Mouse (Mus musculus) urinary bladder, postnatal 14 days (tissue): Measurements from ENCODE around the gene Vamp1.
A peak's percentile ranks its signal among the peaks of the same experiment; 100 is the strongest.

Experiments
- DNase-seq: peaks from one replicate; pipeline ENCODE4 v3.0.0; 2021; ENCODE audit warnings: low spot score

The Vamp1 gene

DNA sequence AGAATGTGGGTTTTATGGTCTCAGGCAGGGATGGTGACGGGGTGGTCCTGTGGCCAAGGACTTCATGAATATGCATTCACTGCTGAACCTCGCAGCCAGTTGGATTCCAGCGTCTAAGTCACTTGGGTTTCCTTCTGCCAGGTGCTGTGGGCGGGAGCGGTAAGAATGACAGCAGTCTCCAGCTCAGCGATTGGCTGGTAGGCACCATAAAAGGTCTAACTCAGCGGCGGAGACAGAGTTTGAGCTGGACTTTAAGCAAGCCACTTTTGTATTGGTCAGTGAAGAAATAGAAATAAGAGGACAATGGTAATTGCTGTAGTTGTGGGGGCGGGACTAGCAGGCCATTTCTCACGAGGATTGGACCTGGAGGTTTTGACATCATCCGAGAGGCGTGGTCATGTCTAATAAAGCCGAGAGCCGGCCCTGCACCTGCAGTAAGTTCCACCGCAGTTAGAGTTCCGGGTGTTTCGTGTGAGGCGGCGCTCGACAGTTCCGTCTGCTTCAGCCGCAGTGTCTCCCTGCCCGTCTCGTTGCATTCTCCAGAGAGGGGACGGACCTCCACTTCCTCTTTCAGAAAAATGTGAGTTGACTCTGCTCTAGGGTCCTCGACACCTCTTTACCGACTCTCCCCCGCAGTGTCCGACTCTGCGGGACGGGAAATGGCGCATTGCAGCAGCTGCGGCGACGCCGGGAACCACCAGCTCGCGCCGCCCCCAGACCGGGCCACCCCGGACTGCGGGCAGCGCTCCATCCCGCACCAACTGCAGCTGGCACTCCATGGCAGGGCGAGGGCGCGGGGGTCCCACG is at the start of gene Vamp1:
Gene Vamp1, plus strand, starts transcription at position 404 of the 807 bp plus-strand sequence.
- DNase-seq = peak; percentile 95

DNA sequence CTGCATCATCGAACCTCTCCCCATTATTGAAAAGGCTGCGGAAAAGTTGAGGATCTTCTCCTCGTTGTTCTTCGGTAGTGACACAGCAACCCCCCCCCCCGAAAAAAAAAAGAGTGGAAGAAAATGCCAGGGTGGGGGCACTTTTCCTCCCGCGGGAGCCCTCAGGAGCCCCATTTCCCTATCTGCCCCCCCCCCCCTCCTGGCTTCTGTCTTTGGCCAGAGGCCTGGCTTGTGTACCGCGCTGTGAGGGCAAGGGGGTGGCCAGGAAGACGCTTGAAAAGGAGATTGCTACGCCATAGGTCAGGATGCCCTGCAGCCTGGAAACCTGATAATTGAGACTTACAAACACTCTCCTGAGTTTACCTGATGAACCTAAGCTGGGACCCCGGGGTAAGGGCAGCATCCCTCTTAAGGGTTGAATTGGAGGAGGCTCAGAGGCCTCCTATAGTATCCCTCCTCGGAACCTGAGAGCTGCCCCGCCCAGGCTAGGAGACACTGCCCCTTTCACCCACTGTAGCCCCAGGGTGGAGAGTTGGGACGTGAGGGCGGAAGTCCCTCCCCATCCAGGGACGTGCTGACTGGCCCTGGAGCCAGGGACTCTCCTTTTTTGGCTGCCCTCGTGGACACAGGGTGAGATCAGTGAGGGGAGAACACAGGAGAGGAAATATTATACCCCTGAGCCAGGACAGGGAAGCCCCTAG is 49.1 kb upstream of the Vamp1 start, which contains the start of gene Gapdh:
Gene Gapdh, minus strand, starts transcription at position 417 of the 701 bp plus-strand sequence.
- peak; percentile 90 for DNase-seq

DNA sequence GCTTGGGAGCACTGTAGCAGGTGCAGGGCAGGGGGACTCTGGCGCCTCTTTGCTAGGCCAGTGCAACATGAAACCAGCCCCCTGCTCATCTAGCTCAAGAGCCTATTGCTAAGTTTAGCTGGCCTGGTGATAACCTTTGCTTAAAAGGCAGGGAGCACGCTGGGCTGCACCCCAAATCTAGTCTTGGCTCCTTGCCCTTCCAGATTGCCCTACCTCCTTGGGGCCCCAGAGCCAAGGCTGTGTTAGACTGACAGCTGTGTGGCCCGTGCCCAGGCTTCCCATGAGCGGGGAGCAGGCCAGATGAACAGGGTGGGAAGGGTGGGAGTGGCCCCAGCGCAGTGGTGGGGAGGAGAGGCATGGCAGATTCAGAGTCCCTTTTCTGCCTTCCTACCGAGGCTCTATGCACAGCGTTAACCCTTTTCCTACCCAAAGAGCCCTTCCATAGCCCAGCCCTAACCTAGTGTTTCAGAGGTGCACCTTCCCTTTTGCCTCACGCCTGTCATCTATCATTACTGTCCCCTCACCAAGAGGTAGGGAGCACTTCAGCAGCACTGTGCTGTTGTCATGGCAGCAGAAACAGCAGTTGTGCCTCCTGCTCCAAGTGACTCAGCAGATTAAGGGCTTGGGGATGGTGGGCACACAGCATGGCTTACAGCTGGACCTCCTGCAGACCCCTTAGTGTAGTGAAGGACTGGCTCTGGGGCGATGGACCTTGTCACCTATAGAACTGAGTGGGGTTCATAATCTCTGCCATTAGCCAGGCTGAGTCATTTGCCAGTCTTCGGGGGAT is 48.3 kb upstream of the Vamp1 start:
- peak; percentile 23 for DNase-seq

GRCm38 (mm10) chr6:125168086-125168485 is 47.3 kb upstream of the Vamp1 start:
- no peak for DNase-seq

DNA sequence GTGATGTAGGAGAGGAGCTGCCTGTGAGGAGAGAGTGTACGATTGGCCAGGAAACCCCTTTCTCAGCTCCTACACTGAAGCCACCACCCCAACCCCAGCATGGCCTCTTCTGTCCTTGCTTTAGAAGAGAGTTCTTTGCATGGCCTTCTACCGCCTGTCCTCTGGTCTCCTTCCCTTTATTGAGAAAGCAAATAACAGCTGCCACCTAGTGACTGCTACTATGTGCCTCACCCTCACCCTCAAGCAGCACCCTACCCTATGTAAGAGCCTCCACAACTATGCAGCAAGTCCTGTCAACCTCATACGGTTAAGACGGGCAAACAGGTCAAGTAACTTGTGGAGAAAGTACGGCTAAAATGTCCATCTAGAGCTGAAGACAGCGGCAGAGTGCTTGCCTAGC is 45.2 kb upstream of the Vamp1 start:
- DNase-seq = no peak

DNA sequence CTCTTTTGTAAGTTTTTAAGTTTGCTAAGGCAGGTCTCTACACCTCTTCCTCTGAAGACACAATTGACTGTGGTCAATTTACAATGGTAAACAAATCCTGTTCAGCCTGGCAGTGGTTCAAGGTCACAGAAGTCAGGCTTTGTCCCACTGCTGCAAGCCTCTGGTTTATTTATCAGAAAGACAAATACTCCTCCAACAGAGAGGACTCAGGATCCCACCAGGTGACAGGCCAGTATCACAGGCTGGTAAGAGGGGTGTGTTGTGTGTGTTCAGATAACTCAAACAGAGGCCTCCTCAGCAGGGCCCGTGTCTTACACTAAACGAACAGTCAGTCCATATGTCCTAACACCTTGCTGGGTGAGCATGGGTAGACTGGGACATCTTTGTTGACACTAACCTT is 42.9 kb upstream of the Vamp1 start:
- DNase-seq = no peak

DNA sequence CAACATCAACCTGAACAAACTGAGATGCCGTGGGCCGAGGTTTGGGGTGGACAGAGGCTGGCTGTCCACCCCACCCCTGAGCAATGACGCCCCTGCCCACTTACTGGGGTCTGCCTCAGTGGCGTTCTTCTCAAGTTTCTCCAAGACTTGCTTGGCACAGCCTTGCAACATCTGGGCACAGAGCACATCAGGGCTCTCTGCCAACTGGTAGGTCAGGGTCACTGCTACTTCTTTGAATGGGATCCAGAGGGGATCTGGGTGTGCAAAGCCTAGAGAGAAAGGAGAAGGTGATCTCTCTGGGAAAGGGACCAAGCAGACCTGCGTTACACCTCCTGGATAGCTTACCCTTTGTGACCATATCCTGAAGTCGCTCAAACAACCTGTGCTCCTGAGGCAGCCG is 42.1 kb upstream of the Vamp1 start:
- DNase-seq = no peak

GRCm38 (mm10) chr6:125175469-125175868 is 39.9 kb upstream of the Vamp1 start:
- no peak for DNase-seq

DNA sequence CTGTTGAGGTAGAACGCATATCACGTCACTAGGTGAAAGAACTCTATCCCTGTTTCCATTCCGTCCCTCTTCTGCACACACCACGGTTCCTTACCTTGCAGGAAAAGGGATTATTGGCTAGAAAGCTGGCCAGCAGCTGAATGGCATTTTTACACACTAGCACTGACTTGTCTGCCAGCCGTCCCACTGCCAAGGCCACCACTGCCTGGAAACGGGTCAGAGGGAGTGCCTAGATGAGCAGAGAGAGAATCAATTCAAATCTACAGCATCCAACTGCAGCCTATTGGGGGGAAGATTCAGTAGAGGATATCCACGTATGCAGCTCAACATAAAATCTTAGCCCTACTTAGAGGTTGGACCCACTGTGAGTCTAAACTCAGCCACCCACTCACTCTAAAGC is 35.8 kb upstream of the Vamp1 start:
- no peak for DNase-seq

DNA sequence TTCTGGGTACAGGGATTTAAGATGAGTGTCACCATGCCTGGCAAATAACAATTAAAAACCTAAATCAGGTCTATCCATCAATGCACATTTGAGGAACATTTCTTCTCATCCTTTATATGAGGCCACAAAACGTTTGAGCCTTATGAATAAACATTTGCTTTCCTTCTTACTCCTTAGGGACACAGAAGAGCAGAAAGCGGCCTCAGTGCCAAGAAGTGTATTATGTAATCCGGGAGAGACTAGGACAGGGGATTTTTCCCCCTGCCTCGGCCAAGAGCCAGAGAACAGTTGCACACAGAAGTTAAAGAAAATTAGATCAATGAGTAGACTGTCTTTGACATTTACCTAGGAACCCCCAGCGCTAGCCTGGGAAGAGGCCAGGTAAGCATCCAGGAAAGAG is 33.2 kb upstream of the Vamp1 start:
- no peak for DNase-seq

GRCm38 (mm10) chr6:125186203-125186602 is 29.1 kb upstream of the Vamp1 start:
- no peak for DNase-seq

DNA sequence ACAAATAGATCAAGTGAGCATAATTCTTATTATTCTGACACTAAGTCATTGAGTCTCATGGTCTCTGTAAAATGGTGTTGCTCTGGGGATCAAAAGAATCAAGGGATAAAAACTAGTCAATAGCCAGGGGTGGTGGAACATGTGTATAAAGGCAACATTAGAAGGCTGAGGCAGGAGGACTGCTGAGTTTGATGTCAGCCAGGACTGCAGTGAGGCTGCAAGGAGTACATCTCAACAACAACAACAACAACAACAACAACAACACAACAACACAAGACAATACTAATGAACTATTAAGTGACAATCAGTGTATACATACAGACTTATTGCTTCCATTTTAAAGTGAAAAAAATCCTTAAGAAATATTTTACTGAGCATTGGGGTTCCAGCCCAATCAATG is 24.5 kb upstream of the Vamp1 start:
- no peak for DNase-seq

DNA sequence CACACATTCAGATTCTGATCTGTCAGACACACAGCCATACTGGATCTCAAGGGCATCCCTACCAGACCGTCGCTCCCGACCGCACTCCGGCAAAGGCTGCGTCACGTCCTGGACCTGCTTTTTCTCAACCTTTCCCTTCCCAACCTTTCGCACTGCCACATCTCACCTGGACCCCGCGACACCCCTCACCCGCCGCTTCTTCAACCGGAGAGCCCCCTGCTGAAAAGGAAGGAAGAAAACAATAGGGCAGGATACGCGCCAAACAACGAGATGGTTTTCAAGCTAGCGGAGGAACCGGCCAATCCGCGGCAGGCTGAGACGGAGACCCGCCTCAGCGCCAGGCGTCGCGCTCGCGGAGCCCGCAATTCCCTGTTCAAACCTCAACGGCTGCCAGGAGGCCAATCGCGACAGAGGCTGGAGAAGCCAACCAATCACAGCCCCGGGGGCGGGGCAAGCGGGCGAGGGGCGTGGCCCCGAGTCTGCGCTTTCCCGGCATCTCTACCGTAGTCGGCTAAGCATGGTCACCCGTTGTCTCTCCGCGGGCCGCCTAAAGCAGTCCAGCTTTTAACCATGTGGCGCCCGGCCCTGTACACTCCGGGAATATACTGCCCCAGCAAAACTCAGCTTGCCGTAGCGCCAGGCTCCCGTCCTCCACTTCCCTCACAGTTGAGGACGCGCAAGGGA is 23.9 kb upstream of the Vamp1 start, which contains the start of the genes Ncapd2 and Mrpl51:
Gene Ncapd2, minus strand, starts transcription at position 370 of the 684 bp plus-strand sequence.
Gene Mrpl51, plus strand, starts transcription at position 470 of the 684 bp plus-strand sequence.
- DNase-seq = peak; percentile 98

GRCm38 (mm10) chr6:125192016-125192714 is 23.2 kb upstream of the Vamp1 start:
- DNase-seq = peak; percentile 94

- DNase-seq = no peak
These were observed 22.5 kb upstream of the Vamp1 start for GRCm38 (mm10) chr6:125192841-125193240.

GRCm38 (mm10) chr6:125193390-125193789 is 22.0 kb upstream of the Vamp1 start:
- no peak for DNase-seq

DNA sequence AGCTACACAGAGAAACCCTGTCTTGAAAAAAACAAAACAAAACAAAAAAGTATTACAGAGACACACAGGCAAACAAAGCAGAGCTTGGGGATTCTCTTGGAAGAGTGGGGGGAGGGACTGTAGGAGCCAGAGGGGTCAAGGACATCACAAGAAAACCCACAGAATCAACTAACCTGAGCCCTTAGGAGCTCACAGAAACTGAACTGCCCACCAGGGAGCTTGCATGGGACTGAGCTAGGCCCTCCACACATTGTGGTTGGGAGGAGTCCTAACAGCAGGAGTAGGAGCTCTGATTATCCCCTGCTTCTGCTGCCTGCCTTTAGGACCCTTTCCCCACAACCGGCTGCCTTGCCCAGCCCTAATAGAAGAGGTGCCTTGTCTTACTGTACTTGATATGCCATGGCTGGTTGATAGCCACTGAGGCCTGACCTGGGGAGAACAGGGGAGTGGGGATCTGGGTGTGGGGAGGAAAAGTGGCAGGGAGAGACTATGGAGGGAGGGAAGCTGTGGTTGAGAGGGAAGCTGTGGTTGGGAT is 19.7 kb upstream of the Vamp1 start:
- no peak for DNase-seq

DNA sequence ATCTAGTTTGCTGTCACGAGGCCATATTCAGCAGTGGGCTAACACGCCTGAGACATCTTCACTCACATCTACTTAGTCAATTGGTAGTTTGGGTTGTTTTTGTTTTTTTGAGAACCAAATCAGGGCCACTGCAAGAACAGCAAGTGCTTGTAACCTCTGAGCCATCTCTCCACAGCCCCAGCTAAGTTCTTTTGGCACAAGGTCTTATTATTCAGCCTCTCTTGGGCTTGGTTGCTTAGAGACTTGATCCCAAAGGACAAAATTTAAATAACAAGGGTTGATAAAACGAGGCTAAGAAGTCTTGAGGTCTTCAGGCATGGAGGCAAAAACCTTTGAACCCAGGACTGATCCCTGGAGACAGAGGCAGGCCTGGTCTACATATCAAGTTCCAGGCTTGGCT is 19.1 kb upstream of the Vamp1 start:
- DNase-seq = no peak

DNA sequence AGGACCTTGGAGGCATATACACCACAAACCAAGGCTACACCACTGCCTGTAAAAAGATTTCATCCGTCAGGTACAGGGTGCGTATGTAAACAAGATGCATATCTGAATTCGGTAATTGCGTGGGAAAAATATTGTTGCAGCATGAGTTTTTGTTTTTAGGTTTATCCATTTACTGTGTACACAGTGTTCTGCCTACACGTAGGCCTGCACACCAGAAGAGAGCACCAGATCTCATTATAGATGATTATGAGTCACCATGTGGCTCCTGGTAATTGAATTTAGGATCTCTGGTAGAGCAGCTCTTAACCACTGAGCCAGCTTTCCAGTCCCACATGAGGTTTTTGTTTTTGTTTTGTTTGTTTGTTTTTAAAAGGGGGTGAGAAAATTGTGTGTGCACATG is 18.2 kb upstream of the Vamp1 start:
- DNase-seq = no peak

DNA sequence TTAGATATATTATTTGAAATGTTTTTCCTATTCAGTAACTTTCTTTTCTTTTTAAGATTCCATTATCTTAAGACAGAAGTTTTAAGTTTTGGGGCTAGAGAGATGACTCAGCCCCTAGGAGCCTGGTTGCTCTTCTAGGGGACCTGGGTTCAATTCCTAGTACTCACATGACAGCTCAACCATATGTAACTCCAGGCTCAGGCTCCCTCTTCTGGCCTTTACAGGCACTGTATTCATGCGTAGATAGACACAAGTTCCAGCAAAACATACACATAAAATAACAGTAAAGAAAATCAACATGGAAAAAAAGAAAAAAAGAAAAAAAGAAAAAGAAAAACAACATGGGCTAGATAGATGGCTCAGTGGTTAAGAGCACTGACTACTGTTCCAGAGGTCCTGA is 4.9 kb upstream of the Vamp1 start:
- DNase-seq = no peak

- no peak for DNase-seq
These were observed 2.7 kb upstream of the Vamp1 start for GRCm38 (mm10) chr6:125212621-125213020.
